Mouse (Mus musculus): ENCODE measurements around the gene Tprn.

- TF ChIP-seq POLR2A (IDR thresholded peaks at IDR 0.05; ENCODE audit: low read depth, low read length) (no peak), CTCF (conservative IDR thresholded peaks at IDR 0.05; ENCODE audit: insufficient read depth, insufficient read length, low read depth, low read length) (no peak)
These were observed 16.0 kb upstream of the Tprn start, which contains the start of gene AL732309.1 for GRCm38 (mm10) chr2:25246183-25247072.
